Mouse (Mus musculus): Measurements from ENCODE around the gene Grb7. TPM values are rescaled to one million over a fixed set of nuclear protein-coding genes. Genes with fewer than 3 reads are reported as not detected.

The Grb7 gene
- polyA plus RNA-seq, 1 experiment from 2014 or later, result 74.6 TPM

DNA sequence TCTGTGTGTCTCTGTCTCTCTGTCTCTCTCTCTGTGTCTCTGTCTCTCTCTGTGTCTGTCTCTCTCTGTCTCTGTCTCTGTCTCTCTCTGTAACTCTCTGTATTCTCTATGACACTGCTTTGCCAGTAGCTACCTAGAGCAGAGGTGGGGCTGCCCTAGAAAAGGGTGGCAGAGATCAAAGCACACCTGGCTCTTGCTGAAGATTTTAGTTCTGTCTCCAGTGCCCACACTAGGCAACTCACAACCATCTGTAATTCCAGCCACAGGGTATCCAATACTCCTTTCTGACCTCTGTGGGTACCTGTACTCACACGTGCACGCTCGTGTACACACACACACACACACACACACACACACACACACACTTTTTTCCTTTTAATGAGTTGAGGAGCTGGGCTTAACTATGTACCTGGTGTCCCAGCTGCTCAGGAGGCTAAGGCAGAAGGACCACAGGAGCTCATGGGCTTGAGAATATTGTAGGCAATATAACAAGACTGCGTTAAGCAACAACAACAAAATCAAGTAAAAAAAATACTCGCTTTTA is 49.1 kb downstream of the Grb7 start:
- no peak overlapping the region for H3K27ac ChIP-seq (ENCODE audit: low read depth)
- H3K4me3 ChIP-seq (ENCODE audit: low read depth, low read length), result no peak overlapping the region
- 84% methylated on average over 5 of the region's 5 CpGs for WGBS
- no peaks in the 10 kb centered on the region for H3K27me3 ChIP-seq (replicated peaks; ENCODE audit: control insufficient read depth, insufficient read depth, low read length)
- H3K36me3 ChIP-seq (ENCODE audit: control insufficient read depth, insufficient read depth, low read length), result no peaks in the 10 kb centered on the region
- DNase-seq (ENCODE audit: low spot score), result no peak
- H3K4me2 ChIP-seq (ENCODE audit: low read length), result no peak overlapping the region
- H3K4me1 ChIP-seq (replicated peaks; ENCODE audit: control insufficient read depth, insufficient read depth, low read length), result no peaks in the 10 kb centered on the region
- no peaks in the 10 kb centered on the region for H3K9me3 ChIP-seq (ENCODE audit: control insufficient read depth, low read length)
- ATAC-seq (replicated peaks; ENCODE audit: low FRiP score, low TSS enrichment, low read depth), result no peak
- no peak overlapping the region for H3K9ac ChIP-seq (ENCODE audit: low read length)

DNA sequence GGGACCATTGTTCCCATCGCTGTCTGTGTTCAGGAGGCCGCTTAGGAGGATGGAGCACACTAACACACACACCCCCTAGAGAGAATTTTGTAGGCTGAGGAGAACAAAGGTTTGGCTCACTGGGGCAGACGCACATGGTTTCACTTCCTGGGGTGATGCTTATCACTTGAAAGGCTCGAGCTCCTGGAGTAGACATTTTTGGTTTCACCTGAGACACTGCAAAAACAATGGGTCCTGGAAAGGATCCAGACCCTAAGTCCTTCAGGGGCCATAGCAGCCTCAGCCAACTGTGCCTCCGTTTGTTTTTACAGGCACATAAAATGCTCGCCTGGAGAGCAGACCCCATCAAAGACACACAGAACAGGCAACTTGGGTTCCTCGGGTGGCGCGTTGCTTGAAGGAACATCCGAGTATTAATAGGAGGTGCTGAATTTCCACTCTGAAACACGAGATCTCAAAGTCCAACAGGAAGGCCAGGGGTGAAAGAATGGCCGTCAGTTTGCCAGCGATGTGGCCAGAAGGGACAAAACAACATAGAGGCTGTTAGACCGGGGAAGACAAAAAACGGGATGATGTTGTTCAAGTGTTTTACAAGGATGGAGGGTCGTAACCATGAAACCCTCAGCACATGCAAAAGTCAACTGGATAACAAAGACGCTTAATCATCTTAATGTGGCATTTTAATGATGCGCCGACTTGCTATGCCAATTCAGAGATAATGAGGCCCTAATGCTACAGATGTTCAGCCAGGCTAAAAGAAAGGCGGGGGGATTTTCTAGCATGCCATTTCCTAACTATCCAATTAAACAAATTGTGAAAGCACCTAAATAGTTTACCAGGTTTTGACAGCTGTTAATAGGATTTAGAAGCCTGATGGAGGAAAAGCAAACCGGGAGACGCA is 51.4 kb downstream of the Grb7 start:
- H3K9ac ChIP-seq (ENCODE audit: low read length), result no peak overlapping the region
- no peak overlapping the region for H3K27ac ChIP-seq (ENCODE audit: low read depth)
- ATAC-seq (replicated peaks; ENCODE audit: low FRiP score, low TSS enrichment, low read depth) (no peak), DNase-seq (ENCODE audit: low spot score) (no peak)
- H3K4me1 ChIP-seq (replicated peaks; ENCODE audit: control insufficient read depth, insufficient read depth, low read length), result no peaks in the 10 kb centered on the region
- H3K36me3 ChIP-seq (ENCODE audit: control insufficient read depth, insufficient read depth, low read length), result no peaks in the 10 kb centered on the region
- H3K4me3 ChIP-seq (ENCODE audit: low read depth, low read length), result no peak overlapping the region
- H3K9me3 ChIP-seq (ENCODE audit: control insufficient read depth, low read length), result no peaks in the 10 kb centered on the region
- H3K27me3 ChIP-seq (replicated peaks; ENCODE audit: control insufficient read depth, insufficient read depth, low read length), result no peaks in the 10 kb centered on the region
- WGBS, result 43% methylated on average over 22 of the region's 22 CpGs
- H3K4me2 ChIP-seq (ENCODE audit: low read length), result no peak overlapping the region

DNA sequence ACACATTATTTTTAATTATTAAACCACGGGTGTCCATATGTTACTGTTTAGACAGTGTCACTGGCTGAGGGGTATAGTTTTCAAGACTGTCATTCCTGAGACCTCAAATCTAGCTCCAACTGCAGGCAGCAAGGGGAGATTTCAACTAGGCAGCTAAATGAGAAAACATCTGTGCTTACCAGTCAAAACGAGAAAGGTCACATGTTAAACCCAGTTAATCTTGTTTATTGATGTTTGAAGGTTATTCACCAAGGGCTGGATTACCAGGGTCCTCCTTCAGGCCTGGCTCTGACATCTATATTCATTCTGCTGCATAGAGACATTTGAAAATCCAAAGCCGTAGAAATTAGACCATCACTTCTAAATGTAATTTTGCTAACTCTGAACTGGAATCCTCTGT is 58.7 kb downstream of the Grb7 start:
- no peaks in the 10 kb centered on the region for H3K9me3 ChIP-seq (ENCODE audit: control insufficient read depth, low read length)
- H3K4me1 ChIP-seq (replicated peaks; ENCODE audit: control insufficient read depth, insufficient read depth, low read length), result no peaks in the 10 kb centered on the region
- ATAC-seq (replicated peaks; ENCODE audit: low FRiP score, low TSS enrichment, low read depth) (no peak), DNase-seq (ENCODE audit: low spot score) (no peak)
- H3K9ac ChIP-seq (ENCODE audit: low read length), result no peak overlapping the region
- no peaks in the 10 kb centered on the region for H3K36me3 ChIP-seq (ENCODE audit: control insufficient read depth, insufficient read depth, low read length)
- H3K4me3 ChIP-seq (ENCODE audit: low read depth, low read length), result no peak overlapping the region
- H3K27ac ChIP-seq (ENCODE audit: low read depth), result no peak overlapping the region
- H3K27me3 ChIP-seq (replicated peaks; ENCODE audit: control insufficient read depth, insufficient read depth, low read length), result no peaks in the 10 kb centered on the region
- WGBS, result 54% methylated on average over 3 of the region's 3 CpGs
- no peak overlapping the region for H3K4me2 ChIP-seq (ENCODE audit: low read length)

Other genes starting within 250 kb of the Grb7 start
- gene Cdk12, start 243.3 kb upstream of the Grb7 start, polyA plus RNA-seq (2014; fragmentation: Nextera tagmentation; extraction: Ambion mirVana), result 13.9 and 14.3 TPM in 2 replicates
- gene Neurod2, start 116.7 kb upstream of the Grb7 start, polyA plus RNA-seq (2014; fragmentation: Nextera tagmentation; extraction: Ambion mirVana), result 0.05 and 0.07 TPM in 2 replicates
- gene Ppp1r1b, start 98.0 kb upstream of the Grb7 start, polyA plus RNA-seq (2014; fragmentation: Nextera tagmentation; extraction: Ambion mirVana), result 21.4 and 22.6 TPM in 2 replicates
- gene Stard3, start 88.0 kb upstream of the Grb7 start, polyA plus RNA-seq (2014; fragmentation: Nextera tagmentation; extraction: Ambion mirVana), result 40.5 and 44.8 TPM in 2 replicates
- not detected in 2 replicates for gene Tcap, start 62.6 kb upstream of the Grb7 start, polyA plus RNA-seq (2014; fragmentation: Nextera tagmentation; extraction: Ambion mirVana)
- not detected in 2 replicates for gene Pnmt, start 59.9 kb upstream of the Grb7 start, polyA plus RNA-seq (2014; fragmentation: Nextera tagmentation; extraction: Ambion mirVana)
- 13.4 and 14.1 TPM in 2 replicates for gene Pgap3, start 45.9 kb upstream of the Grb7 start, polyA plus RNA-seq (2014; fragmentation: Nextera tagmentation; extraction: Ambion mirVana)
- 33.5 and 35.3 TPM in 2 replicates for gene Erbb2, start 33.9 kb upstream of the Grb7 start, polyA plus RNA-seq (2014; fragmentation: Nextera tagmentation; extraction: Ambion mirVana)
- gene Mien1, start 7.4 kb upstream of the Grb7 start, polyA plus RNA-seq (2014; fragmentation: Nextera tagmentation; extraction: Ambion mirVana), result 109 and 123 TPM in 2 replicates
- gene Ikzf3, start 99.6 kb downstream of the Grb7 start, polyA plus RNA-seq (2014; fragmentation: Nextera tagmentation; extraction: Ambion mirVana), result 0.16 and 0.19 TPM in 2 replicates
- gene Zpbp2, start 104.7 kb downstream of the Grb7 start, polyA plus RNA-seq (2014; fragmentation: Nextera tagmentation; extraction: Ambion mirVana), result 0.28 and 0.57 TPM in 2 replicates
- gene Ormdl3, start 141.0 kb downstream of the Grb7 start, polyA plus RNA-seq (2014; fragmentation: Nextera tagmentation; extraction: Ambion mirVana), result 7.2 and 8.5 TPM in 2 replicates
- gene Lrrc3c, start 151.9 kb downstream of the Grb7 start, polyA plus RNA-seq (2014; fragmentation: Nextera tagmentation; extraction: Ambion mirVana), result not detected in 2 replicates
- gene Gm12355, start 179.3 kb downstream of the Grb7 start, polyA plus RNA-seq (2014; fragmentation: Nextera tagmentation; extraction: Ambion mirVana), result 1.2 and 1.3 TPM in 2 replicates
- gene Gsdma3, start 180.0 kb downstream of the Grb7 start, polyA plus RNA-seq (2014; fragmentation: Nextera tagmentation; extraction: Ambion mirVana), result not detected in 2 replicates
- gene Gsdma2, start 200.4 kb downstream of the Grb7 start, polyA plus RNA-seq (2014; fragmentation: Nextera tagmentation; extraction: Ambion mirVana), result not detected in 2 replicates
- gene Gsdma, start 218.0 kb downstream of the Grb7 start, polyA plus RNA-seq (2014; fragmentation: Nextera tagmentation; extraction: Ambion mirVana), result not detected in 2 replicates
- gene Psmd3, start 236.2 kb downstream of the Grb7 start, polyA plus RNA-seq (2014; fragmentation: Nextera tagmentation; extraction: Ambion mirVana), result 141 and 149 TPM in 2 replicates